Mouse (Mus musculus) MEL (cell line): Measurements from ENCODE around the gene N4bp2l2. TPM values are rescaled to one million over a fixed set of nuclear protein-coding genes. Genes with fewer than 3 reads are reported as not detected.

ENCODE experiments used
- DNase-seq: peaks from one replicate; pipeline ENCODE4 v3.0.0; 2011; ENCODE audit warnings: low read depth, low spot score
- H3K27ac ChIP-seq: 2 replicates; pipeline ENCODE4 v1.5.1; 2012; ENCODE audit warnings: low read depth, mild to moderate bottlenecking, control low read depth, low read length, moderate library complexity; ENCODE audit not compliant: control insufficient read depth
- H3K27me3 ChIP-seq, 2 experiments: fragments of 150-350 bp in 1 of 2; sonication (generic) in 1 of 2; 2 replicates each; pipeline ENCODE4 v1.6.1; 2012; ENCODE audit warnings: low read length in 2 of 2, mild to moderate bottlenecking in 2 of 2, improper control_type of control experiment in 1 of 2, moderate library complexity in 1 of 2; ENCODE audit not compliant: insufficient read depth in 2 of 2, control insufficient read depth in 1 of 2
- H3K36me3 ChIP-seq, 2 experiments: 2 replicates each; pipeline ENCODE4 v1.6.1; 2012 to 2014; ENCODE audit warnings: low read length in 2 of 2, improper control_type of control experiment in 1 of 2, inconsistent platforms in 1 of 2, mild to moderate bottlenecking in 1 of 2; ENCODE audit not compliant: insufficient read depth in 2 of 2, control insufficient read depth in 1 of 2
- H3K4me1 ChIP-seq, 2 experiments: fragments of 150-350 bp in 1 of 2; sonication (generic) in 1 of 2; 2 replicates each; pipeline ENCODE4 v1.6.1; 2012; ENCODE audit warnings: low read length in 2 of 2, improper control_type of control experiment in 1 of 2, mild to moderate bottlenecking in 1 of 2; ENCODE audit not compliant: insufficient read depth in 2 of 2, control insufficient read depth in 1 of 2
- H3K4me3 ChIP-seq, 2 experiments: fragments of 150-350 bp in 1 of 2; sonication (generic) in 1 of 2; 2 replicates each; pipeline ENCODE4 v1.5.1; 2012; ENCODE audit warnings: low read depth in 2 of 2, low read length in 2 of 2, mild to moderate bottlenecking in 2 of 2, moderate library complexity in 2 of 2, control low read depth in 1 of 2, improper control_type of control experiment in 1 of 2; ENCODE audit not compliant: control insufficient read depth in 1 of 2, insufficient read depth in 1 of 2
- H3K79me2 ChIP-seq: 2 replicates; pipeline ENCODE4 v1.6.1; 2012; ENCODE audit warnings: mild to moderate bottlenecking, low read length, moderate library complexity; ENCODE audit not compliant: control insufficient read depth, poor library complexity, insufficient read depth
- H3K9ac ChIP-seq: 2 replicates; pipeline ENCODE4 v1.6.1; 2012; ENCODE audit warnings: low read depth, mild to moderate bottlenecking, control low read depth, low read length, moderate library complexity; ENCODE audit not compliant: control insufficient read depth, poor library complexity, severe bottlenecking
- H3K9me3 ChIP-seq: fragments of 150-350 bp; sonication (generic); replicated peaks from 2 replicates; pipeline ENCODE4 v1.6.1; 2012; ENCODE audit warnings: mild to moderate bottlenecking, low read length, improper control_type of control experiment, moderate library complexity; ENCODE audit not compliant: insufficient read depth
- CTCF ChIP-seq, 3 experiments: IDR thresholded peaks in 2 of 3; conservative IDR thresholded peaks in 1 of 3; 2 replicates each; pipeline ENCODE4 v1.5.1; 2011 to 2012; ENCODE audit warnings: low read length in 3 of 3, low read depth in 2 of 3, mild to moderate bottlenecking in 2 of 3, improper control_type of control experiment in 1 of 3, inconsistent platforms in 1 of 3, mixed read lengths in 1 of 3, moderate library complexity in 1 of 3; ENCODE audit not compliant: control insufficient read depth in 1 of 3, insufficient read depth in 1 of 3, poor library complexity in 1 of 3, severe bottlenecking in 1 of 3
- E2F4 ChIP-seq: IDR thresholded peaks from 2 replicates; pipeline ENCODE4 v1.6.1; 2011; ENCODE audit warnings: low read depth, low read length, improper control_type of control experiment, borderline replicate concordance
- EP300 ChIP-seq, 2 experiments: IDR thresholded peaks; 2 replicates each; pipeline ENCODE4 v1.6.1; 2011; ENCODE audit warnings: improper control_type of control experiment in 2 of 2, low read length in 2 of 2, low read depth in 1 of 2, mild to moderate bottlenecking in 1 of 2
- GATA1 ChIP-seq: IDR thresholded peaks from 2 replicates; pipeline ENCODE4 v1.6.1; 2011; ENCODE audit warnings: low read depth, low read length, improper control_type of control experiment
- JUND ChIP-seq: IDR thresholded peaks from 2 replicates; pipeline ENCODE4 v1.6.1; 2011; ENCODE audit warnings: low read depth, mild to moderate bottlenecking, improper control_type of control experiment, low read length
- KAT2A ChIP-seq: conservative IDR thresholded peaks from 2 replicates; pipeline ENCODE4 v1.6.1; 2012; ENCODE audit warnings: low read depth, low read length, improper control_type of control experiment, inconsistent platforms
- MAZ ChIP-seq: IDR thresholded peaks from 2 replicates; pipeline ENCODE4 v1.6.1; 2012; ENCODE audit warnings: low read depth, mild to moderate bottlenecking, inconsistent platforms, low read length, improper control_type of control experiment
- MXI1 ChIP-seq: IDR thresholded peaks from 2 replicates; pipeline ENCODE4 v1.6.1; 2011; ENCODE audit warnings: mild to moderate bottlenecking, low read depth, low read length, improper control_type of control experiment
- MYB ChIP-seq: IDR thresholded peaks from 2 replicates; pipeline ENCODE4 v1.6.1; 2011; ENCODE audit warnings: mild to moderate bottlenecking, low read depth, low read length, improper control_type of control experiment
- MYC ChIP-seq: IDR thresholded peaks from 2 replicates; pipeline ENCODE4 v1.6.1; 2011; ENCODE audit warnings: low read depth, mild to moderate bottlenecking, low read length, improper control_type of control experiment, moderate library complexity
- NELFE ChIP-seq: IDR thresholded peaks from 2 replicates; pipeline ENCODE4 v1.6.1; 2011; ENCODE audit warnings: low read depth, low read length, improper control_type of control experiment
- POLR2A ChIP-seq, 2 experiments: IDR thresholded peaks; 2 replicates each; pipeline ENCODE4 v1.6.1; 2011 to 2012; ENCODE audit warnings: low read length in 2 of 2, mild to moderate bottlenecking in 2 of 2, control low read depth in 1 of 2, improper control_type of control experiment in 1 of 2, low read depth in 1 of 2, moderate library complexity in 1 of 2; ENCODE audit not compliant: control insufficient read depth in 1 of 2, insufficient read depth in 1 of 2, poor library complexity in 1 of 2
- POLR2AphosphoS5 ChIP-seq: IDR thresholded peaks from 2 replicates; pipeline ENCODE4 v1.6.1; 2012; ENCODE audit warnings: low read depth, borderline replicate concordance, mild to moderate bottlenecking, inconsistent platforms, low read length, moderate library complexity, mixed read lengths
- RCOR1 ChIP-seq: IDR thresholded peaks from 2 replicates; pipeline ENCODE4 v1.6.1; 2012; ENCODE audit warnings: low read depth, mild to moderate bottlenecking, inconsistent platforms, low read length, improper control_type of control experiment
- SIN3A ChIP-seq: IDR thresholded peaks from 2 replicates; pipeline ENCODE4 v1.6.1; 2012; ENCODE audit warnings: low read length, improper control_type of control experiment, inconsistent platforms
- TBP ChIP-seq: IDR thresholded peaks from 2 replicates; pipeline ENCODE4 v1.8.0; 2011; ENCODE audit warnings: low read depth, low read length, improper control_type of control experiment
- ZMIZ1 ChIP-seq: IDR thresholded peaks from 2 replicates; pipeline ENCODE4 v1.6.1; 2012; ENCODE audit warnings: low read depth, mild to moderate bottlenecking, inconsistent platforms, low read length, improper control_type of control experiment, moderate library complexity
- polyA plus RNA-seq, 2 experiments: library from polyadenylated mRNA; stranded (reverse) in 1 of 2; unstranded in 1 of 2; fragments of >175 nt in 1 of 2; fragments of >200 nt in 1 of 2; gene quantifications; 2 replicates each; pipeline versions ENCODE4 v1.2.1 to v1.2.4; 2012; ENCODE audit warnings: low replicate concordance in 2 of 2, low read depth in 1 of 2; ENCODE audit not compliant: insufficient read length in 2 of 2, insufficient read depth in 1 of 2, missing spikeins in 1 of 2
- total RNA-seq: library from RNA; depleted of rRNA; stranded (reverse); fragments of 300-350 nt; gene quantifications from 2 replicates; pipeline ENCODE4 v1.2.3, GENCODE M21; 2012

The N4bp2l2 gene
- total and polyA plus RNA-seq, 3 experiments = 67.5 to 74.9 TPM; not detected in 1

DNA sequence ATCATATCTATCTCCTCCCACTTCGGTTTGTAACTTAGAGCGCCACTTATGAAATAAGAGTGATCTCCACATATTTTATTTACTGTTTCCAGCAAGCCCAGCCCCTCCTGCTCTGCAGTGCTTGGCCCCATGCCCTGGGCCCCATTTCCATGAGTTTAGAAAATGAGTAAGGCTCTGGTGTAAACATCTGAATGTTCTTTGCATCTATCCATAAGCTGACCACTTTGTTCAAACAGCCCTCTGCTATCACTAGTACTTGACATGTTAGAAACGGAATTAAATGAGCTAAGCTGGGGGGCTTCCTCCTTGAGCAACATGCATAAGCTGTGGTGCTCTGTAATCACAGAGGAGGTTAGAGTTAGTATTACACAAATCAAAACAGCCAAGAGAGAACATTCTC lies 91.6 kb downstream of the N4bp2l2 start:
- H3K79me2 ChIP-seq = no peaks in the 10 kb centered on the region
- no peak overlapping the region for H3K27ac ChIP-seq
- TF ChIP-seq NELFE (no peak), KAT2A (no peak), POLR2AphosphoS5 (no peak), SIN3A (no peak), E2F4 (no peak), MYB (no peak), MAZ (no peak), TBP (no peak), JUND (no peak), MXI1 (no peak), POLR2A (IDR thresholded peaks at IDR 0.05; ENCODE audit: control insufficient read depth in 1 of 2, insufficient read depth in 1 of 2, low read depth in 1 of 2, low read length in 2 of 2, poor library complexity in 1 of 2) (no peak), MYC (no peak), CTCF (IDR thresholded peaks at IDR 0.05 in 2 of 3, conservative IDR thresholded peaks at IDR 0.05 in 1 of 3; ENCODE audit: control insufficient read depth in 1 of 3, insufficient read depth in 1 of 3, low read depth in 2 of 3, low read length in 3 of 3, poor library complexity in 1 of 3, severe bottlenecking in 1 of 3) (no peak)
- H3K27me3 ChIP-seq = no peaks in the 10 kb centered on the region
- peaks cover 13 to 21% of the 10 kb centered on the region in 2 experiments for H3K4me1 ChIP-seq
- H3K36me3 ChIP-seq = peaks cover 4 to 16% of the 10 kb centered on the region in 2 experiments; a peak in 3 of 4 replicates
- no peak overlapping the region for H3K9ac ChIP-seq
- no peaks in the 10 kb centered on the region for H3K9me3 ChIP-seq
- DNase-seq = no peak
- H3K4me3 ChIP-seq = no peak overlapping the region

DNA sequence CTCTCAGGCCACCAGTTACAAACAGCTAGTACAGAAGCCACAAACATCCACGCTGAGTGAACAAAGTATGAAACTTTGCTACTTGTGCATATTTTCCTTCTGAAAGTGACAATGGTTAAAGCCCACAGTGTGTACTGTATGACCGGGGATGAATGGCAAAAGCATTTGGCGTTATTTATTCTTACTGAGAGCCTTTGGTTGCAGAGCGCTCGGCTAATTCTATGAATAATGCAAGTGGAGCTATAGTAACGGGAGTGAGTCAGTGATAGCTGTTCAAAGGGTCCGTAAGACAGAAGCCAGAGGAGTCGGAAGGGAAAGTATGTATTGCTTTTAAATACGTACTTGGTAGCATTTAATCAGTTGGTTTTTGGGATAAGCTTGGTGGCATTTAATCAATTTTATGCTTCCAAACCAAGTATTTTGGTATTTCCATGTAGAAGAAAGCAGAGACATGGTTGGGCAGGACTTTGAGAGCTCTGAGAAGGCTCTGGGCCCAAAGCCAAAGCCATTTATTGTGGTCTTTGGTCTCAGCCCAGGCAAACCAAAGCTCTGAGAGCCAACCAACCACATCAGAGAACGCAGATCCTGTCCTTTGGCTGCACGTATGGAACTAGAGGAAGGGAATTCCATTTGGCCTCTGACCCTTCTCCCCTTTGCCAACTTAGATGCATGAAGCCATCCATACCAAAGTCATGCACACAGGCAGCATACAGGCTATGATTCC lies 95.3 kb downstream of the N4bp2l2 start:
- no peaks in the 10 kb centered on the region for H3K4me1 ChIP-seq
- no peak for TF ChIP-seq ZMIZ1
- TF ChIP-seq KAT2A = no peak
- TF ChIP-seq RCOR1 = no peak
- no peak overlapping the region for H3K4me3 ChIP-seq

GRCm38 (mm10) chr5:150566971-150567370 lies 99.0 kb downstream of the N4bp2l2 start:
- Histone ChIP-seq H3K9ac (no peak overlapping the region), H3K79me2 (no peaks in the 10 kb centered on the region), H3K4me3 (no peak overlapping the region), H3K9me3 (no peaks in the 10 kb centered on the region), H3K27ac (no peak overlapping the region), H3K36me3 (peaks cover 0 to 9% of the 10 kb centered on the region in 2 experiments; a peak in 2 of 4 replicates), H3K27me3 (no peaks in the 10 kb centered on the region), H3K4me1 (no peaks in the 10 kb centered on the region)
- DNase-seq = no peak
- TF ChIP-seq GATA1 = no peak
- TF ChIP-seq MXI1 = no peak
- no peak for TF ChIP-seq E2F4
- TF ChIP-seq EP300 (IDR thresholded peaks at IDR 0.05; ENCODE audit: low read depth in 1 of 2, low read length in 2 of 2) = no peak

More for the DNA sequence above, 95.3 kb downstream of the N4bp2l2 start:
- H3K36me3 ChIP-seq = peaks cover 0 to 9% of the 10 kb centered on the region in 2 experiments; a peak in 2 of 4 replicates
- no peaks in the 10 kb centered on the region for H3K9me3 ChIP-seq
- H3K79me2 ChIP-seq = no peaks in the 10 kb centered on the region
- no peak for DNase-seq
- H3K27me3 ChIP-seq = no peaks in the 10 kb centered on the region
- H3K27ac ChIP-seq = no peak overlapping the region
- no peak overlapping the region for H3K9ac ChIP-seq
